Mouse (Mus musculus): ENCODE results near the gene Pdcd4.

DNA sequence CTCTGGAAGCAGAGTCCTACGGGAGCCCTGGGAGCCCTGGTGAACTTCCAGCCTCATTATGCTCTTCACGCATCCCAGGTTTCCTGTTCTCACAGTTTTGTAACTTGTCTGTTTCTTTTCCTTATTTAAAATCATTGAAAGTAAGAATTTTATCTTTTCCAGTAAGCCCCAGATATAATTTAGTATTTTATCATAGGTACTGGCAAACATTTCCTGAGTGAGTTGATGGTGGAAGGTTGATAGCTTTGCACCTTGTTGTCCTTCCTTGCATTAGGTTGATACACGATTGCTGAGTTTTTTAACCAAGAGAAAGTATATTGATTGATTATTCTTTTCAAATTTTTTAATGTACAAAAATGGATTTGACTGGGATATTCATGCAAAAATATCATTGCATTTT, 77.2 kb downstream of the Pdcd4 start:
- TF ChIP-seq CTCF (IDR thresholded peaks at IDR 0.05) (no peak), EP300 (IDR thresholded peaks at IDR 0.05) (no peak)

Data from lung, postnatal 0 days (tissue).